Comparison of ENCODE assay signal across 15 mouse cellular contexts in the genomic region with DNA sequence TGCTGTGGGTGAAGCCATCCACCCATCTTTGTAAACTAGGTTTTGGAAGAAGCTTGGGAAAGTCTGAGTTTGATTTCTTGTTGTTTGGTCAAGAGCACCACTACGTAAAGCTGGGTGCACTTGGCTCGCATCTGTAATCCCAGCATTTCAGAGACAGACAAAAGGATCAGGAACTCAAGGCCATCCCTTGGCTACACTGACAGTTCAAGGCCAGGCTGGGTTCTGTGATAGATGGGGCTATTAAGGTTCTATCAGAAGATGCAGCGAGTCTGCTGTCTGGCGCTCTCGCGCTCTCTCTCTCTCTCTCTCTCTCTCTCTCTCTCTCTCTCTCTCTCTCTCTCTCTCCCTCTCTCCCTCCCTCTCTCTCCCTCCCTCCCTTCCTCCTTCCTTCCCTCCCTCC. TPM values are rescaled to one million over a fixed set of nuclear protein-coding genes. Genes with fewer than 3 reads are reported as not detected.
A peak's percentile ranks its signal among the peaks of the same experiment; 100 is the strongest.
DNase-seq lines count a peak whose midpoint lies in the region.
"Had no signal": no experiment of that assay in that cellular context is flagged by ENCODE, and none has a peak within 500 bp of the region (broad histone marks: within the 10 kb centered on the region; RNA-seq: fewer than 3 reads in every experiment).

No protein-coding gene starts in this region.

- DNase-seq in adrenal gland, adult (ENCODE audit: inconsistent age in 2 of 2, low spot score in 1 of 2): peak; percentile 60 to 69
- DNase-seq in adrenal gland, postnatal 4 days (ENCODE audit: low spot score in 2 of 2): no peak
- DNase-seq in adrenal gland, postnatal 10 days: peak; percentile 30
- no peak for DNase-seq in adrenal gland, adult 18-20 months (ENCODE audit: low spot score in 2 of 2)
- peak; percentile 59 for DNase-seq in ES-CJ7 (ENCODE audit: low read depth, low spot score)
- DNase-seq in adrenal gland, postnatal 14 days: peak; percentile 32
- DNase-seq in embryo, embryonic 10 days (ENCODE audit: low spot score): no peak
- no peak for DNase-seq in lung, postnatal 36 days
- DNase-seq: B cell, adult 2 months; cerebellum, adult 11-12 months; cerebellum, adult 2 months; cerebellum, adult 9-10 months; cerebellum, postnatal 10 days; cerebellum, postnatal 25 days; embryo, embryonic 11 days had no signal

RNA-seq across cellular contexts. Expression of a gene that starts 22.1 kb away (rescaled TPM):
- 10 to 100 TPM; 17.7 to 20.9 TPM for total RNA-seq in adrenal gland, postnatal 4 days (2021)
- 1 to 10 TPM; 8.8 to 9.4 TPM for total RNA-seq in adrenal gland, postnatal 10 days (2021)
- 10 to 100 TPM in 1 of 2 experiments, 1 to 10 TPM in 1; 8.9 to 16.6 TPM for total RNA-seq in adrenal gland, adult 18-20 months (2021)
- total RNA-seq in adrenal gland, postnatal 14 days (2021): 7.3 and 10.9 TPM in 2 replicates

RNA-seq across cellular contexts. Expression of a gene that starts 35.6 kb away (rescaled TPM):
- total RNA-seq in adrenal gland, postnatal 4 days (2021): 1 to 10 TPM; 4.1 to 6.2 TPM
- total RNA-seq in adrenal gland, postnatal 10 days (2021): 1 to 10 TPM; 2.5 to 3.3 TPM
- 1 to 10 TPM; 1.7 to 3.5 TPM for total RNA-seq in adrenal gland, adult 18-20 months (2021)
- 2.8 and 4.3 TPM in 2 replicates for total RNA-seq in adrenal gland, postnatal 14 days (2021)

Comparison
In these comparisons a context has a peak if more than half of its experiments do, and no peak if none do; other contexts are left out.
1. DNase-seq: peak in adrenal gland, adult (2 of 2), adrenal gland, postnatal 10 days (single experiment), ES-CJ7 (single experiment) and adrenal gland, postnatal 14 days (single experiment); none in adrenal gland, postnatal 4 days (0 of 2), adrenal gland, adult 18-20 months (0 of 2), embryo, embryonic 10 days (single experiment) and lung, postnatal 36 days (single experiment).